Mouse (Mus musculus) liver, embryonic 14.5 days (tissue): ENCODE measurements around the gene Slc25a16.

Experiments used
- CTCF ChIP-seq: IDR thresholded peaks from 2 replicates; pipeline ENCODE4 v1.5.1; 2016; ENCODE audit warnings: antibody characterized with exemption, low read depth, control low read depth
- EP300 ChIP-seq: IDR thresholded peaks from 2 replicates; pipeline ENCODE4 v1.6.1; 2016; ENCODE audit warnings: antibody characterized with exemption, low read depth

- no peak for TF ChIP-seq CTCF
- no peak for TF ChIP-seq EP300
Observed at GRCm38 (mm10) chr10:62919925-62920765, at the start of gene Slc25a16.
